In genomic region chr17:50710497-50711222, GRCm38 (mm10) we compare ENCODE assay signal across 15 mouse cellular contexts.
A peak's percentile ranks its signal among the peaks of the same experiment; 100 is the strongest.
DNase-seq lines count a peak whose midpoint lies in the region; ATAC-seq and TF ChIP-seq lines count a peak whose summit lies in the region.
"Had no signal": no experiment of that assay in that cellular context is flagged by ENCODE, and none has a peak within 500 bp of the region (broad histone marks: within the 10 kb centered on the region; RNA-seq: fewer than 3 reads in every experiment).

No protein-coding gene starts in this region.

- no peak for TF ChIP-seq CTCF in forebrain, postnatal 0 days (IDR thresholded peaks at IDR 0.05; ENCODE audit: low read depth)

- H3K9me3 ChIP-seq in forebrain, postnatal 0 days (ENCODE audit: low read length), result no peaks in the 10 kb centered on the region
- no peaks in the 10 kb centered on the region for H3K9me3 ChIP-seq in midbrain, embryonic 12.5 days
- H3K9me3 ChIP-seq: embryonic facial prominence, embryonic 12.5 days; limb, embryonic 15.5 days; lung, embryonic 15.5 days had no signal

- DNase-seq in heart, adult 11 months, result peak; percentile 40
- no peak for DNase-seq in heart, postnatal 25 days (ENCODE audit: low spot score)
- peak; percentile 10 for DNase-seq in forebrain, postnatal 0 days
- DNase-seq in retina, postnatal 1 day, result peak; percentile 52
- DNase-seq in kidney, postnatal 25 days, result no peak
- DNase-seq in kidney, postnatal 10 days, result no peak
- DNase-seq in gastrocnemius, postnatal 25 days, result no peak
- DNase-seq: B cell, adult 2 months; cerebellum, adult 11-12 months; kidney, adult 11 months; kidney, postnatal 4 days had no signal

- no peaks in the 10 kb centered on the region for H3K27me3 ChIP-seq in forebrain, postnatal 0 days (ENCODE audit: insufficient read depth, low read length)
- no peaks in the 10 kb centered on the region for H3K27me3 ChIP-seq in midbrain, embryonic 12.5 days
- H3K27me3 ChIP-seq: embryonic facial prominence, embryonic 12.5 days; limb, embryonic 15.5 days; lung, embryonic 15.5 days had no signal

- ATAC-seq in forebrain, postnatal 0 days, result no peak
- ATAC-seq in midbrain, embryonic 12.5 days (ENCODE audit: low FRiP score, low read depth), result peak; percentile 96

- H3K27ac ChIP-seq in forebrain, postnatal 0 days (ENCODE audit: low read depth, low read length), result no peak overlapping the region
- 0 out of 2 replicates have a peak overlapping the region, but pooled peaks have one; percentile 31 for H3K27ac ChIP-seq in midbrain, embryonic 12.5 days (replicated peaks)
- H3K27ac ChIP-seq: embryonic facial prominence, embryonic 12.5 days; limb, embryonic 15.5 days; lung, embryonic 15.5 days had no signal

- no peaks in the 10 kb centered on the region for H3K4me1 ChIP-seq in forebrain, postnatal 0 days (ENCODE audit: insufficient read depth)
- H3K4me1 ChIP-seq in midbrain, embryonic 12.5 days, result peaks cover 4% of the 10 kb centered on the region; the same call in 1 of the 2 replicates
- H3K4me1 ChIP-seq: embryonic facial prominence, embryonic 12.5 days; limb, embryonic 15.5 days; lung, embryonic 15.5 days had no signal

- H3K9ac ChIP-seq in forebrain, postnatal 0 days, result no peak overlapping the region
- no peak overlapping the region for H3K9ac ChIP-seq in midbrain, embryonic 12.5 days (replicated peaks)
- H3K9ac ChIP-seq: embryonic facial prominence, embryonic 12.5 days; limb, embryonic 15.5 days; lung, embryonic 15.5 days had no signal

- H3K4me3 ChIP-seq in forebrain, postnatal 0 days (ENCODE audit: low read depth, low read length), result no peak overlapping the region
- H3K4me3 ChIP-seq in midbrain, embryonic 12.5 days, result no peak overlapping the region
- H3K4me3 ChIP-seq: embryonic facial prominence, embryonic 12.5 days; limb, embryonic 15.5 days; lung, embryonic 15.5 days had no signal

- no peaks in the 10 kb centered on the region for H3K36me3 ChIP-seq in forebrain, postnatal 0 days (ENCODE audit: insufficient read depth)
- no peaks in the 10 kb centered on the region for H3K36me3 ChIP-seq in midbrain, embryonic 12.5 days
- H3K36me3 ChIP-seq: embryonic facial prominence, embryonic 12.5 days; limb, embryonic 15.5 days; lung, embryonic 15.5 days had no signal

- intact Hi-C loops in heart, postnatal 25 days (cut with DNase I), result no loop called here

- no peak overlapping the region for H3K4me2 ChIP-seq in forebrain, postnatal 0 days (ENCODE audit: low read depth)
- H3K4me2 ChIP-seq in midbrain, embryonic 12.5 days (replicated peaks), result no peak overlapping the region
- H3K4me2 ChIP-seq: embryonic facial prominence, embryonic 12.5 days; limb, embryonic 15.5 days; lung, embryonic 15.5 days had no signal

- 44% methylated on average over 7 of the region's 7 CpGs for WGBS in forebrain, postnatal 0 days
- WGBS in midbrain, embryonic 12.5 days, result 52% methylated on average over 7 of the region's 7 CpGs

Comparison
In these comparisons a context has a peak if more than half of its experiments do, and no peak if none do; other contexts are left out.
1. DNase-seq: peak in heart, adult 11 months (single experiment), forebrain, postnatal 0 days (single experiment) and retina, postnatal 1 day (single experiment); none in heart, postnatal 25 days (single experiment), kidney, postnatal 25 days (0 of 2), kidney, postnatal 10 days (single experiment) and gastrocnemius, postnatal 25 days (single experiment).